ENCODE assay signal across 8 mouse cellular contexts in the genomic region with DNA sequence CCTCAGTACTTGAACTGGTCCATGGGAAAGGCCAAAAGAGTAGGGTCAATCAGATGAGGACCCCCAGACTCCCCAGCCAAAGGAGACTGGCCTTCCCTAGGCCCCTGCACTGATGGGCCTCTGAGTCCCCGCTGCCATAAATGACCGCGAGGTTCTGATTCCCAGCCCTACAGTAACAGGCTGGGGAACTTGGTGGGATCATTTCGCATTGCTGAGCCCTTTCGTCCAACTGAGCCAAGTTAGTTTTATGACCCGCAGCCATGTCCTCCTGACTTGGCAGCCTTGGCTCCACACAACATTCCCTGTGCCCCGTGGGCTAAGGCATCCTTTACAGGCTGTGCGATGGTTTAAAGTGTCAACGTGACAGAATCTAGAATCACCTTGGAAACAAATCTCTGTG. TPM values are rescaled to one million over a fixed set of nuclear protein-coding genes. Genes with fewer than 3 reads are reported as not detected.
A peak's percentile ranks its signal among the peaks of the same experiment; 100 is the strongest.
DNase-seq lines count a peak whose midpoint lies in the region; ATAC-seq and TF ChIP-seq lines count a peak whose summit lies in the region.

No protein-coding gene starts in this region.

- H3K9me3 ChIP-seq in neural tube, embryonic 11.5 days (ENCODE audit: control insufficient read depth, low read length) = no peaks in the 10 kb centered on the region
- H3K9me3 ChIP-seq in limb, embryonic 15.5 days = no peaks in the 10 kb centered on the region
- H3K9me3 ChIP-seq in stomach, embryonic 16.5 days (replicated peaks; ENCODE audit: control insufficient read depth, low read length) = no peaks in the 10 kb centered on the region

- 56% methylated on average over 9 of the region's 9 CpGs for WGBS in cerebellum, adult 2 months
- 36% methylated on average over 9 of the region's 9 CpGs for WGBS in neural tube, embryonic 11.5 days
- WGBS in limb, embryonic 15.5 days = 32% methylated on average over 9 of the region's 9 CpGs
- WGBS in stomach, embryonic 16.5 days = 54% methylated on average over 9 of the region's 9 CpGs

- TF ChIP-seq CTCF in cerebellum, adult 2 months (IDR thresholded peaks at IDR 0.05; ENCODE audit: borderline replicate concordance, insufficient read depth, low read depth, low read length) = no peak

- peak overlapping the region; percentile 54 for H3K4me3 ChIP-seq in cerebellum, adult 2 months (replicated peaks; ENCODE audit: insufficient read depth, low read depth, low read length)
- peak overlapping the region; percentile 80 for H3K4me3 ChIP-seq in neural tube, embryonic 11.5 days (ENCODE audit: low read depth, low read length)
- H3K4me3 ChIP-seq in limb, embryonic 15.5 days = peak overlapping the region; percentile 83
- peak overlapping the region; percentile 80 for H3K4me3 ChIP-seq in stomach, embryonic 16.5 days (replicated peaks; ENCODE audit: low read length)

- peak overlapping the region; percentile 67 for H3K9ac ChIP-seq in neural tube, embryonic 11.5 days (ENCODE audit: low read length)
- H3K9ac ChIP-seq in limb, embryonic 15.5 days = peak overlapping the region; percentile 48; the same call in 1 of the 2 replicates
- H3K9ac ChIP-seq in stomach, embryonic 16.5 days (ENCODE audit: low read length) = peak overlapping the region; percentile 92

- H3K4me1 ChIP-seq in cerebellum, adult 2 months (ENCODE audit: control insufficient read depth, insufficient read depth, low read length) = peaks cover 14% of the 10 kb centered on the region
- H3K4me1 ChIP-seq in neural tube, embryonic 11.5 days (ENCODE audit: control insufficient read depth, insufficient read depth, low read length) = peaks cover 14% of the 10 kb centered on the region
- H3K4me1 ChIP-seq in limb, embryonic 15.5 days = peaks cover 29% of the 10 kb centered on the region
- peaks cover 24% of the 10 kb centered on the region for H3K4me1 ChIP-seq in stomach, embryonic 16.5 days (ENCODE audit: control insufficient read depth, insufficient read depth, low read length)

- no peak for TF ChIP-seq POLR2A in cerebellum, adult 2 months (IDR thresholded peaks at IDR 0.05; ENCODE audit: borderline replicate concordance, insufficient read depth, low read length)

- no peaks in the 10 kb centered on the region for H3K36me3 ChIP-seq in neural tube, embryonic 11.5 days (ENCODE audit: control insufficient read depth, insufficient read depth, low read length)
- no peaks in the 10 kb centered on the region for H3K36me3 ChIP-seq in limb, embryonic 15.5 days
- H3K36me3 ChIP-seq in stomach, embryonic 16.5 days (ENCODE audit: control insufficient read depth, insufficient read depth, low read length) = no peaks in the 10 kb centered on the region

- H3K27me3 ChIP-seq in cerebellum, adult 2 months (ENCODE audit: control insufficient read depth, insufficient read depth, low read length) = no peaks in the 10 kb centered on the region
- no peaks in the 10 kb centered on the region for H3K27me3 ChIP-seq in neural tube, embryonic 11.5 days (ENCODE audit: control insufficient read depth, insufficient read depth, low read length)
- H3K27me3 ChIP-seq in limb, embryonic 15.5 days = no peaks in the 10 kb centered on the region
- no peaks in the 10 kb centered on the region for H3K27me3 ChIP-seq in stomach, embryonic 16.5 days (ENCODE audit: control insufficient read depth, insufficient read depth, low read length)

- peak overlapping the region; percentile 90 for H3K4me2 ChIP-seq in neural tube, embryonic 11.5 days (ENCODE audit: low read depth)
- peak overlapping the region; percentile 83 for H3K4me2 ChIP-seq in limb, embryonic 15.5 days
- peak overlapping the region; percentile 89 for H3K4me2 ChIP-seq in stomach, embryonic 16.5 days (ENCODE audit: low read depth, low read length)

- intact Hi-C loops in left cerebral cortex, postnatal 10 days (cut with DNase I) = no loop called here

- DNase-seq in cerebellum, adult 2 months = no peak
- DNase-seq in cerebellum, adult 9-11 months = no peak
- DNase-seq in neural tube, embryonic 11.5 days (ENCODE audit: low spot score) = no peak
- no peak for DNase-seq in neural tube, embryonic 10.5 days (ENCODE audit: extremely low spot score, low spot score)
- no peak for DNase-seq in left cerebral cortex, postnatal 10 days (ENCODE audit: extremely low spot score in 1 of 2, low spot score in 2 of 2)

- H3K27ac ChIP-seq in cerebellum, adult 2 months (ENCODE audit: insufficient read depth, low read length) = no peak overlapping the region; the same call in 1 of the 2 replicates
- H3K27ac ChIP-seq in neural tube, embryonic 11.5 days (ENCODE audit: low read depth, low read length) = no peak overlapping the region
- peak overlapping the region; percentile 91; the same call in 1 of the 2 replicates for H3K27ac ChIP-seq in limb, embryonic 15.5 days
- H3K27ac ChIP-seq in stomach, embryonic 16.5 days (ENCODE audit: low read length) = peak overlapping the region; percentile 84

- ATAC-seq in neural tube, embryonic 11.5 days (ENCODE audit: insufficient read depth, low FRiP score, low TSS enrichment) = no peak
- ATAC-seq in limb, embryonic 15.5 days (ENCODE audit: insufficient number of reproducible peaks, low FRiP score, low TSS enrichment, low read depth) = no peak
- no peak for ATAC-seq in stomach, embryonic 16.5 days (ENCODE audit: insufficient read depth, low FRiP score)
- ATAC-seq in megakaryocyte-erythroid progenitor cell, adult 5-6 weeks (replicated peaks; ENCODE audit: low FRiP score, low TSS enrichment, poor library complexity, severe bottlenecking) = no peak

RNA-seq across cellular contexts. Expression of gene Arhgap17, which starts 1.0 kb away (rescaled TPM):
- 21.2 and 24.7 TPM in 2 replicates for polyA plus RNA-seq in cerebellum, adult 2 months (2012; rRNA removed)
- polyA plus RNA-seq in neural tube, embryonic 11.5 days (2014; fragmentation: Nextera tagmentation; extraction: Ambion mirVana) = 28.1 and 32.9 TPM in 2 replicates
- 19.6 and 21.9 TPM in 2 replicates for polyA plus RNA-seq in limb, embryonic 15.5 days (2015; fragmentation: Nextera tagmentation; extraction: Ambion mirVana)
- 17.7 and 19.9 TPM in 2 replicates for polyA plus RNA-seq in stomach, embryonic 16.5 days (2015; fragmentation: Nextera tagmentation; extraction: Ambion mirVana)
- total RNA-seq in megakaryocyte-erythroid progenitor cell, adult 5-6 weeks (2014; fragmentation: Nextera tagmentation) = 17.8 and 30.5 TPM in 2 replicates
- 12.6 and 16.5 TPM in 2 replicates for total RNA-seq in megakaryocyte-erythroid progenitor cell, adult 5-6 weeks (2017)
- total RNA-seq in left cerebral cortex, postnatal 10 days (2021) = 10 to 100 TPM; 14.9 to 17.4 TPM

RNA-seq across cellular contexts. Expression of gene Lcmt1, which starts 1.1 kb away (rescaled TPM):
- polyA plus RNA-seq in cerebellum, adult 2 months (2012; rRNA removed) = 77.0 and 81.3 TPM in 2 replicates
- 63.5 and 69.8 TPM in 2 replicates for polyA plus RNA-seq in neural tube, embryonic 11.5 days (2014; fragmentation: Nextera tagmentation; extraction: Ambion mirVana)
- polyA plus RNA-seq in limb, embryonic 15.5 days (2015; fragmentation: Nextera tagmentation; extraction: Ambion mirVana) = 41.1 and 42.8 TPM in 2 replicates
- polyA plus RNA-seq in stomach, embryonic 16.5 days (2015; fragmentation: Nextera tagmentation; extraction: Ambion mirVana) = 40.3 and 44.1 TPM in 2 replicates
- 36.2 and 57.0 TPM in 2 replicates for total RNA-seq in megakaryocyte-erythroid progenitor cell, adult 5-6 weeks (2014; fragmentation: Nextera tagmentation)
- 42.8 and 43.3 TPM in 2 replicates for total RNA-seq in megakaryocyte-erythroid progenitor cell, adult 5-6 weeks (2017)
- total RNA-seq in left cerebral cortex, postnatal 10 days (2021) = 10 to 100 TPM; 93.6 to 97.3 TPM

Comparison
In these comparisons a context has a peak if more than half of its experiments do, and no peak if none do; other contexts are left out.
1. H3K27ac ChIP-seq: peak in limb, embryonic 15.5 days (single experiment) and stomach, embryonic 16.5 days (single experiment); none in cerebellum, adult 2 months (single experiment) and neural tube, embryonic 11.5 days (single experiment).
2. Peak in every context shown above with its lines, with median percentiles within 50 percentile points of each other: H3K4me3 ChIP-seq, H3K4me2 ChIP-seq and H3K9ac ChIP-seq.